16 mouse cellular contexts compared by ENCODE assay signal in the genomic region with DNA sequence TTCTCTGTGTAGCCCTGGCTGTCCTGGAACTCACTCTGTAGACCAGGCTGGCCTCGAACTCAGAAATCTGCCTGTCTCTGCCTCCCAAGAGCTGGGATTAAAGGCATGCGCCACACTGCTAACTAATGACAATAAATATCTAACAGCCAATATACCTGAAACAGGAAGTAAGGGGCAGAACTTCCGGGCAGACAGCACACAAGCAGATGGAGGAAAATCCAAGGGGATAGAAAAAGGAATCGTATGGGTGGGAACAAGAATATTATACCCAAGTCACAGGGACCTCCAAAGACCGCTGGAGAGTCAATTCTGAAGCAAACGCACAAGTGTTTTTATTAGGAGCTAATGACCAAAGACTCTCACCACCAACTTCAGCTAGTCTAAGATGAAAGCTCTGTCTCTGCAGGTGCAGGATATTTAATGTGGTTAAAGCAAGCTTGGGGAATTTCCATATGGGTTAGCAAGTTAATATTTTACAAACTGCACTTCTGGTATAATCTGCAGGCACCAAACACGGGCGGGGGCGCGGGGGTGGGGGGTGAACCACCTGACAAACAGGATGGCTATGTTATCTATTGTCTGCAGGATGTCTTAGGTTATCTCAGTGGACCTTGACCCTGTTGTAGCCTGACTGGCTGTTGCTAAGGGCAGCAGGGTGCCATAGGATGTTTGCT.
DNase-seq lines count a peak whose midpoint lies in the region; ATAC-seq lines count a peak whose summit lies in the region.
"Had no signal": no experiment of that assay in that cellular context is flagged by ENCODE, and none has a peak within 500 bp of the region (broad histone marks: within the 10 kb centered on the region; RNA-seq: fewer than 3 reads in every experiment).

No protein-coding gene starts in this region.

- WGBS in liver, embryonic 16.5 days (ENCODE audit: insufficient replicate concordance), result 38% methylated on average over 10 of the region's 10 CpGs

- peak; percentile 88 for ATAC-seq in inflammation-experienced regulatory T-cells, adult 6 months
- peak; percentile 98 for ATAC-seq in liver, embryonic 16.5 days (ENCODE audit: low read depth)

- peak overlapping the region; percentile 65; the same call in 1 of the 2 replicates for H3K27ac ChIP-seq in liver, embryonic 16.5 days (ENCODE audit: low read length)
- H3K27ac ChIP-seq: neural tube, embryonic 15.5 days had no signal

- intact Hi-C loops in left cerebral cortex, postnatal 36 days (cut with DNase I), result no loop called here

- peak; percentile 8 for DNase-seq in spleen, adult 12 weeks (ENCODE audit: low spot score)
- DNase-seq in spleen, postnatal 14 days (ENCODE audit: low spot score in 2 of 2), result no peak
- DNase-seq in left cerebral cortex, postnatal 36 days (ENCODE audit: low spot score in 2 of 2), result no peak
- no peak for DNase-seq in retina, postnatal 1 day
- DNase-seq in gastrocnemius, postnatal 10 days, result no peak
- DNase-seq: cerebellum, postnatal 25 days; gastrocnemius, postnatal 25 days; kidney, adult 2 months; lung, adult 2 months; right cerebral cortex, postnatal 4 days; thymus, adult 18-20 months had no signal

- H3K27me3 ChIP-seq in liver, embryonic 16.5 days (ENCODE audit: control insufficient read depth, insufficient read depth, low read depth, low read length), result no peaks in the 10 kb centered on the region
- H3K27me3 ChIP-seq: neural tube, embryonic 15.5 days had no signal

- no peak overlapping the region for H3K4me3 ChIP-seq in liver, embryonic 16.5 days (ENCODE audit: low read depth, low read length)
- H3K4me3 ChIP-seq: erythroblast, embryonic 14.5 days; neural tube, embryonic 15.5 days had no signal

- no peaks in the 10 kb centered on the region for H3K9me3 ChIP-seq in liver, embryonic 16.5 days (replicated peaks; ENCODE audit: control insufficient read depth, low read length)
- H3K9me3 ChIP-seq: neural tube, embryonic 15.5 days had no signal

- no peak overlapping the region for H3K4me2 ChIP-seq in liver, embryonic 16.5 days (ENCODE audit: low read depth, low read length)
- H3K4me2 ChIP-seq: midbrain, embryonic 11.5 days; neural tube, embryonic 15.5 days had no signal

- H3K36me3 ChIP-seq in liver, embryonic 16.5 days (ENCODE audit: control insufficient read depth, insufficient read depth), result no peaks in the 10 kb centered on the region
- H3K36me3 ChIP-seq: neural tube, embryonic 15.5 days had no signal

- H3K4me1 ChIP-seq in liver, embryonic 16.5 days (ENCODE audit: control insufficient read depth, low read depth, low read length), result no peaks in the 10 kb centered on the region
- H3K4me1 ChIP-seq: neural tube, embryonic 15.5 days had no signal

- H3K9ac ChIP-seq in liver, embryonic 16.5 days (ENCODE audit: low read depth, low read length), result no peak overlapping the region
- H3K9ac ChIP-seq: neural tube, embryonic 15.5 days had no signal
